Mouse (Mus musculus) neural tube, embryonic 14.5 days (tissue): ENCODE data around the gene Gdap1l1. TPM values are rescaled to one million over a fixed set of nuclear protein-coding genes. Genes with fewer than 3 reads are reported as not detected.

Source experiments
- ATAC-seq: fragments of 200-750 bp; cut with Nextera tagmentation; 2 replicates; pipeline ENCODE4 v1.8.0; 2017; ENCODE audit warnings: low read depth, mild to moderate bottlenecking, moderate TSS enrichment, moderate library complexity
- H3K27ac ChIP-seq: fragments of 300-500 bp; sonication (generic); 2 replicates; pipeline ENCODE4 v1.5.1; 2014; ENCODE audit warnings: low read depth, mild to moderate bottlenecking, control low read depth, low read length, moderate library complexity, mixed read lengths
- H3K27me3 ChIP-seq: fragments of 300-500 bp; sonication (generic); 2 replicates; pipeline ENCODE4 v1.6.1; 2014; ENCODE audit warnings: low read length; ENCODE audit not compliant: control insufficient read depth, insufficient read depth
- H3K36me3 ChIP-seq: fragments of 300-500 bp; sonication (generic); 2 replicates; pipeline ENCODE4 v1.6.1; 2014; ENCODE audit warnings: low read length, mixed read lengths; ENCODE audit not compliant: control insufficient read depth, insufficient read depth
- H3K4me1 ChIP-seq: fragments of 300-500 bp; sonication (generic); 2 replicates; pipeline ENCODE4 v1.6.1; 2014; ENCODE audit warnings: low read length; ENCODE audit not compliant: control insufficient read depth, insufficient read depth
- H3K4me2 ChIP-seq: fragments of 300-500 bp; sonication (generic); 2 replicates; pipeline ENCODE4 v1.6.1; 2014; ENCODE audit warnings: mild to moderate bottlenecking, low read depth, low read length, control low read depth
- H3K4me3 ChIP-seq: fragments of 300-500 bp; sonication (generic); 2 replicates; pipeline ENCODE4 v1.5.1; 2014; ENCODE audit warnings: low read depth, low read length, control low read depth, mixed read lengths
- H3K9ac ChIP-seq: fragments of 300-500 bp; sonication (generic); replicated peaks from 2 replicates; pipeline ENCODE4 v1.6.1; 2014; ENCODE audit warnings: low read depth, mild to moderate bottlenecking, control low read depth, low read length, mixed read lengths
- H3K9me3 ChIP-seq: fragments of 300-500 bp; sonication (generic); 2 replicates; pipeline ENCODE4 v1.6.1; 2016; ENCODE audit warnings: low read length; ENCODE audit not compliant: control insufficient read depth
- WGBS: fragments of 180-500 bp; shearing (Covaris S2); extraction: QIAGEN DNeasy Blood & Tissue Kit; methylation state at CpG from one replicate; pipeline ENCODE4 v1.1.7; 2014; 5-methylcytosine and 5-hydroxymethylcytosine counted together
- polyA plus RNA-seq: library from polyadenylated mRNA; unstranded; fragments of >200 nt; fragmentation: Nextera tagmentation; extraction: Ambion mirVana; gene quantifications from 2 replicates; pipeline ENCODE4 v1.2.1, GENCODE M21; 2014

The Gdap1l1 gene
- polyA plus RNA-seq, 1 experiment from 2014 or later = 115 TPM

GRCm38 (mm10) chr2:163466771-163467170 is 28.5 kb downstream of the Gdap1l1 start:
- ATAC-seq = no peak
- Histone ChIP-seq H3K4me3 (no peak overlapping the region), H3K9me3 (no peaks in the 10 kb centered on the region), H3K4me2 (no peak overlapping the region), H3K9ac (no peak overlapping the region), H3K27ac (no peak overlapping the region), H3K27me3 (no peaks in the 10 kb centered on the region), H3K36me3 (peaks cover 22% of the 10 kb centered on the region), H3K4me1 (0 out of 2 replicates have a peak, but pooled peaks cover 2% of the 10 kb centered on the region)
- WGBS = 85% methylated on average over 8 of the region's 8 CpGs

- Histone ChIP-seq H3K4me2 (no peak overlapping the region), H3K36me3 (peaks cover 22% of the 10 kb centered on the region), H3K4me3 (no peak overlapping the region), H3K4me1 (0 out of 2 replicates have a peak, but pooled peaks cover 4% of the 10 kb centered on the region), H3K27ac (no peak overlapping the region), H3K9me3 (no peaks in the 10 kb centered on the region), H3K9ac (no peak overlapping the region), H3K27me3 (no peaks in the 10 kb centered on the region)
- 94% methylated on average over 6 of the region's 6 CpGs for WGBS
- ATAC-seq = no peak
These were observed 29.3 kb downstream of the Gdap1l1 start for GRCm38 (mm10) chr2:163467585-163467984.

- no peak overlapping the region for H3K4me2 ChIP-seq
- no peaks in the 10 kb centered on the region for H3K27me3 ChIP-seq
- H3K36me3 ChIP-seq = peaks cover 22% of the 10 kb centered on the region
- H3K27ac ChIP-seq = no peak overlapping the region
- ATAC-seq = no peak
- no peak overlapping the region for H3K9ac ChIP-seq
- H3K4me1 ChIP-seq = 0 out of 2 replicates have a peak, but pooled peaks cover 4% of the 10 kb centered on the region
- WGBS = 93% methylated on average over 6 of the region's 6 CpGs
- no peaks in the 10 kb centered on the region for H3K9me3 ChIP-seq
- no peak overlapping the region for H3K4me3 ChIP-seq
These were observed 30.6 kb downstream of the Gdap1l1 start for GRCm38 (mm10) chr2:163468866-163469265.

GRCm38 (mm10) chr2:163469711-163470110 is 31.4 kb downstream of the Gdap1l1 start:
- no peak overlapping the region for H3K9ac ChIP-seq
- H3K4me1 ChIP-seq = 0 out of 2 replicates have a peak, but pooled peaks cover 4% of the 10 kb centered on the region
- H3K4me2 ChIP-seq = no peak overlapping the region
- peaks cover 22% of the 10 kb centered on the region for H3K36me3 ChIP-seq
- no peaks in the 10 kb centered on the region for H3K9me3 ChIP-seq
- no peaks in the 10 kb centered on the region for H3K27me3 ChIP-seq
- no peak overlapping the region for H3K4me3 ChIP-seq
- no peak overlapping the region for H3K27ac ChIP-seq
- no peak for ATAC-seq
- 94% methylated on average over 15 of the region's 15 CpGs for WGBS

- no peak for ATAC-seq
- no peaks in the 10 kb centered on the region for H3K9me3 ChIP-seq
- H3K4me2 ChIP-seq = peak overlapping the region; percentile 85; the same call in 1 of the 2 replicates
- no peak overlapping the region for H3K9ac ChIP-seq
- peaks cover 22% of the 10 kb centered on the region for H3K36me3 ChIP-seq
- 51% methylated on average over 3 of the region's 3 CpGs for WGBS
- no peak overlapping the region for H3K27ac ChIP-seq
- H3K4me3 ChIP-seq = no peak overlapping the region
- 0 out of 2 replicates have a peak, but pooled peaks cover 4% of the 10 kb centered on the region for H3K4me1 ChIP-seq
- H3K27me3 ChIP-seq = no peaks in the 10 kb centered on the region
These were observed 32.9 kb downstream of the Gdap1l1 start for GRCm38 (mm10) chr2:163471136-163471535.

GRCm38 (mm10) chr2:163471710-163472465 is 33.6 kb downstream of the Gdap1l1 start:
- H3K27ac ChIP-seq = peak overlapping the region; percentile 81
- H3K9ac ChIP-seq = peak overlapping the region; percentile 75
- H3K4me3 ChIP-seq = peak overlapping the region; percentile 87
- 5% methylated on average over 36 of the region's 36 CpGs for WGBS
- peak; percentile 78 for ATAC-seq
- H3K4me2 ChIP-seq = peak overlapping the region; percentile 85
- H3K27me3 ChIP-seq = no peaks in the 10 kb centered on the region
- H3K36me3 ChIP-seq = peaks cover 17% of the 10 kb centered on the region
- 0 out of 2 replicates have a peak, but pooled peaks cover 4% of the 10 kb centered on the region for H3K4me1 ChIP-seq
- H3K9me3 ChIP-seq = no peaks in the 10 kb centered on the region

GRCm38 (mm10) chr2:163472466-163472851 is 34.2 kb downstream of the Gdap1l1 start, which contains the start of gene Fitm2:
TSS of gene Fitm2 (minus strand) at chr2:163472629.
- Histone ChIP-seq H3K4me3 (peak within 1 kb of the TSS; percentile 87), H3K4me2 (peak within 1 kb of the TSS; percentile 85), H3K9ac (peak within 1 kb of the TSS; percentile 75), H3K4me1 (0 out of 2 replicates have a peak, but pooled peaks cover 4% of the 10 kb centered on the region), H3K36me3 (peaks cover 14% of the 10 kb centered on the region), H3K27ac (peak within 1 kb of the TSS; percentile 81), H3K9me3 (no peaks in the 10 kb centered on the region), H3K27me3 (no peaks in the 10 kb centered on the region)
- ATAC-seq = peak; percentile 96
- WGBS = under 1% methylated on average over 27 of the region's 30 CpGs

GRCm38 (mm10) chr2:163480191-163480825 is 42.0 kb downstream of the Gdap1l1 start:
- Histone ChIP-seq H3K27ac (no peak overlapping the region), H3K4me2 (no peak overlapping the region), H3K36me3 (no peaks in the 10 kb centered on the region), H3K9ac (no peak overlapping the region), H3K4me1 (peaks cover 4% of the 10 kb centered on the region; the same call in 1 of the 2 replicates), H3K27me3 (0 out of 2 replicates have a peak, but pooled peaks cover 3% of the 10 kb centered on the region), H3K9me3 (no peaks in the 10 kb centered on the region), H3K4me3 (no peak overlapping the region)
- ATAC-seq = no peak
- 54% methylated on average over 18 of the region's 18 CpGs for whole genome bisulfite sequencing
